ENCODE assay signal across 18 mouse cellular contexts in genomic region chr16:75353394-75353793, GRCm38 (mm10).
"Had no signal": no experiment of that assay in that cellular context is flagged by ENCODE, and none has a peak within 500 bp of the region (broad histone marks: within the 10 kb centered on the region; RNA-seq: fewer than 3 reads in every experiment).

No protein-coding gene starts in this region.

- DNase-seq: kidney, adult 18-20 months; kidney, postnatal 10 days; kidney, postnatal 4 days; left cerebral cortex, postnatal 4 days; lung, postnatal 14 days; midbrain, embryonic 14.5 days; retina, postnatal 1 day; right cerebral cortex, postnatal 4 days; spleen, adult 18-20 months; thymus, adult 18-20 months; thymus, postnatal 14 days had no signal

- H3K36me3 ChIP-seq: limb, embryonic 13.5 days; liver, embryonic 15.5 days; lung, embryonic 15.5 days; midbrain, embryonic 10.5 days; neural tube, embryonic 12.5 days had no signal

- H3K4me1 ChIP-seq: limb, embryonic 13.5 days; liver, embryonic 15.5 days; lung, embryonic 15.5 days; midbrain, embryonic 10.5 days; neural tube, embryonic 12.5 days had no signal

- H3K27me3 ChIP-seq: limb, embryonic 13.5 days; liver, embryonic 15.5 days; lung, embryonic 15.5 days; neural tube, embryonic 12.5 days had no signal

- H3K4me3 ChIP-seq: layer of hippocampus, adult 2 months; limb, embryonic 13.5 days; liver, embryonic 15.5 days; lung, embryonic 15.5 days; midbrain, embryonic 10.5 days; myocyte; neural tube, embryonic 12.5 days had no signal

- H3K27ac ChIP-seq: layer of hippocampus, adult 2 months; limb, embryonic 13.5 days; liver, embryonic 15.5 days; lung, embryonic 15.5 days; midbrain, embryonic 10.5 days; neural tube, embryonic 12.5 days had no signal

- H3K9ac ChIP-seq: limb, embryonic 13.5 days; liver, embryonic 15.5 days; lung, embryonic 15.5 days; neural tube, embryonic 12.5 days had no signal

- H3K4me2 ChIP-seq: limb, embryonic 13.5 days; liver, embryonic 15.5 days; lung, embryonic 15.5 days; neural tube, embryonic 12.5 days had no signal

- H3K9me3 ChIP-seq: liver, embryonic 15.5 days; lung, embryonic 15.5 days; midbrain, embryonic 10.5 days; neural tube, embryonic 12.5 days had no signal
